Mouse (Mus musculus) thymus, postnatal 10 days (tissue): Measurements from ENCODE around the gene Tdrd3.

Experiments used
- DNase-seq, 2 experiments: peaks; one replicate each; pipeline ENCODE4 v3.0.0; 2021; ENCODE audit warnings: low spot score in 2 of 2

Gene Tdrd3

DNA sequence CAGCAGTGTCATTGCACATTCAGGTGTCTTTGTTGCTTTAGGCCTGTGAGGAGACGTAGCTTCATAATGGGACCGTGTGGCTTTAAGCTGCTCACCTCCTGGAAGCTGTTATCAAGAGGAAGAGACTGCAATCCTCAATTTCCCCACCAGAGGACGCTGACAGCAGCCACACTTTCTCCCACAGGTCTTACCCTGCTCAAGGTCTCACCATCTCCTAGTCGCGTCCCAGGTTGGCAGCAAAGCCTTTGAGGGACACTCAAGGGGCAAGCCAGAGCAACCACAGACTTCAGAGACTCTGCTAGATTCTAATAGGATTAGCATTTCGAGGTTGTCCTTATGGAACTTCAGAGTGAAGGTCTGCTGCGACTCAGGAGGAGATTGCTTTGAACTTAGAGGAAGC is 149.8 kb downstream of the Tdrd3 start:
- DNase-seq: no peak

- no peak for DNase-seq
Observed at GRCm38 (mm10) chr14:87567034-87567461, 150.6 kb downstream of the Tdrd3 start.

DNA sequence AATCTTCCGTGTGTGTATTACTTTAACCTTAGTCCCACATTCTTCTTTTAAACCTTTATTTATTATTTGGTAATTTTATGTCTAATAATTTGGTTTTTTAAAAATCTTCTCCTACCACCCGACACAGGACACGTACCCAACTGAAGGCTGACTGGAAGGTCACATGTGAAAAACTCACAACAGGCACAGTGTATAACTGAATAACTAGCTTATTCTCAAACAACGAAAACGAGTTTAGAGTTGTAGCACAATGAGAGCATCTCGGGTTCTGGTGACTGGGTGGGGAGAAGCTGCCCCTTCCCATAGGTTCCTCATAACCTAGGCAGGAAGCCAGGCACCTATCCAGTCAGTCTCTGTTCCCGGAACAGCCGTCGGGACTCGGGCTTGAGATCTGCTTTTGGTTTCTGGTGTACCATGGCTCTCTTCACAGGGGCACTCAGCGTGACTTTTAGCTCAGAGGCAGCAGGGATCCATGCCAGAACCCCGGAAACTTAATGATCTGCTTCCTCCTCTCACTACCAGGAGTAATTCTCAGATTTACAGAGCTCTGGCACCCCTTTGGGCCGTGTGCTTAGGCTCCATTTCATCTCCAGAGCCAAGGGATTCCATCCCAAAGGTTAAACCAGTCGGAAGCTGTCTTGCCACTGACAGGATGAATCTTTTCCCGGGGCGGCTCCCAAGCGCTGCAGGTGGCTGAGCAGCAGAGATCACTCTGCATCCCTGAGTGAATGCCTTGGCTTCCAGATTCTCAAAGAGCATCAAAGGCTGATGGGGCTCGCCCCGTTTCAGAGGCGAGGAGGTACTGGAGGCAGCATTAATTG is 151.4 kb downstream of the Tdrd3 start:
- no peak for DNase-seq

DNA sequence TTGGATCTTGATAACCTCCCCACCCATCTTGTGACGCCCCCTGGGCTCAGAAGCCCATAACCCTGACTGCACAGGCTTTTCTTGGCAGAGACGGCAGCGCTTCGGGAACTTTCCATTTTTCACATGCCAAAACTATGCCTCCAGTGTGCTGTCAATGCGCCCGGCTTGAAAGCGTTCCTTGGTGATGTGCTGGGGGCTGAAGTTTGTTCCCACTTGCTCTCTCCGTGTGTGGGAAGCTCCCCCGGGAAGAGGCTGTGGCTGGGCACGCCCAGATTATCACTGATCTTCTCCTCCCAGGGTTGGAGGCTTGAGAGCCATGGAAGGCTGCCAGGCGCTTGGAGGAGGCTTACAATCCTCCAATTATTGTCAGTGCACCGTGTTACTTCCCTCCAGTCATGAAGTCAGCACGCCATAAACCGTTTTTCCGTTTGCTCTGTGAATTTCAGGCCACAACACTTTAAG is 152.0 kb downstream of the Tdrd3 start:
- DNase-seq: no peak

- no peak for DNase-seq
Observed at GRCm38 (mm10) chr14:87569471-87569870, 153.0 kb downstream of the Tdrd3 start.

DNA sequence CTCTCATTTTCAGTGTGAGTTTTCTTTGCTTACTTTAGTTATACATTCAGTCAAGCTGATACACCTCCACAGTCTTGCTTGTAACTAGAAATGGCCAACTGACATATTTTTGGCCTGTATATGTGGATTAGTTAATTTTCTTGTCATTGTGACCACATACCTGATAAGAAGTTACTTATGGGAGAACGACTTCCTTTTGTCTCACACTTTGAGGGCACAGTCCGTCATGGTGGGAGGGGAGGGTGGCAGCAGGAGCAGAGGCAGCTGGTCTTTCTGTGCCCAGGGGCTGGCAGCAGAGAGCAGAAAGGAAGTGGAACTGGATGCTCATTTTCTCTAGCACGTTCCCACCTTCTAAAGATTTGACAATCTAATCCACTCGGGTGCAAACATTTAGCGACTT is 156.0 kb downstream of the Tdrd3 start:
- no peak for DNase-seq

- DNase-seq: no peak
Observed at GRCm38 (mm10) chr14:87582610-87583009, 166.2 kb downstream of the Tdrd3 start.
